Mouse (Mus musculus) right cerebral cortex, postnatal 14 days (tissue): ENCODE results near the gene Bcl2.

Experiments
- DNase-seq: peaks from one replicate; pipeline ENCODE4 v3.0.0; 2022

Gene Bcl2

GRCm38 (mm10) chr1:106662486-106662885, 51.6 kb downstream of the Bcl2 start:
- DNase-seq, result no peak

- no peak for DNase-seq
These were observed 55.7 kb downstream of the Bcl2 start for GRCm38 (mm10) chr1:106658293-106658847.

GRCm38 (mm10) chr1:106656207-106656738, 57.8 kb downstream of the Bcl2 start:
- no peak for DNase-seq

- DNase-seq, result no peak
These were observed 59.8 kb downstream of the Bcl2 start for GRCm38 (mm10) chr1:106654254-106654653.

DNA sequence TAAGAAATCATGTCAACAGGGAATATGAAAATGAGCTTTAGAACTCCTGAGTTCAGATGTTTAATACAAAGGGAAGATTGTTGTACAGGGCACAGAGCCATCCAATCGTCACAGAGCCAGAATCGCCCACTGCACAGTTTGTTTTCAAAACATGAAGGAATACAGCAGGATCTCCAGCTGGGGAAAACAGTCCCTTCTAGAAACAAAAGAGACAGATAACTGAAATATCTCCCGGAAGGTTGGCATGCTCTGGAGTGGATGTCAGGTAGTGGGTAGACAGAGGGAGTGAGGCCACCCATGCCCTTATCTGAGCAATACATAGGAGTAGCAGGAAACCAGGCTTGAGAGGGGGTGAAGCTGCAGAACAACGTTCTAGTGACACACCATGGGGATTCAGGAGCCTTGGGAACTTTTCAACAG, 60.6 kb downstream of the Bcl2 start:
- DNase-seq, result no peak

DNA sequence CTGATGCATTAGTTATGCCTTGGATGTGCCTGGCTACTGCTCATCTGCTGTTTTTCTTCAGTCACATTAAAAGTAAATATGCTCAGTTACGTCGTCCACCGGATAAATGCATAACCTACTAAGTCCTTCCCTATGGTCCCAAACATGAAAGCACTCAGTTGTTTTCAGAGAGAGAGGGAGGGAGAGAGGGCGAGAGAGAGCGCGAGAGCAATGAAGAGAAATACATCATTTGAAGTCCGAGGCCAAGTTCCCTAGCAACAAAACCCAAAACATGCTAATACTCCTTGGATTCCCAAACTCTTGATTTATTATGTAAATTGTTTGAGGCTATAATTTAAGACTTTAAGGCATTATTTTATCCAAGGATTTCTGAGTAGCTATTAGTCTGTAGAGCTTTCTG, 62.9 kb downstream of the Bcl2 start:
- no peak for DNase-seq

GRCm38 (mm10) chr1:106650427-106650826, 63.6 kb downstream of the Bcl2 start:
- DNase-seq, result no peak

GRCm38 (mm10) chr1:106647336-106647735, 66.7 kb downstream of the Bcl2 start:
- DNase-seq, result no peak

DNA sequence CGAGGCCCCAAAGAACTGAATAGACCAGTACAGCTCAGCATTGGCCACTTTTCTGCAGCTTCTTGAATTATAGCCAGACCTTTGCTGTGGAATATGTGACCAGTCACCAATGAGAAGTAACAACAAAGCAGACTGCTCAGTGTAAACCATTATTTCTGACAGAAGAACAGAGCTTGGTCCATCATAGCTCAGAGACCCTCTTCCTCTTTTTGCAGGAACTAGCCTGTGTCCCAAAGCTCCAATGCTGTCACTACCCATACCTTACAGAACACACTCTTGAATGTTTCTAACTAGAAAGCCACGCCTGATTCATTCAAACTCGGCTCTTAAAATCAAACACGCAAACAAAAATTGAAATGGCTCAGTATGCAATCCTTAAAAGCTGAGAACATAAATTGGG, 69.5 kb downstream of the Bcl2 start:
- no peak for DNase-seq

- DNase-seq, result no peak
These were observed 70.5 kb downstream of the Bcl2 start for GRCm38 (mm10) chr1:106643527-106643926.

- DNase-seq, result no peak
These were observed 73.5 kb downstream of the Bcl2 start for GRCm38 (mm10) chr1:106640577-106640976.

- no peak for DNase-seq
These were observed 76.4 kb downstream of the Bcl2 start for GRCm38 (mm10) chr1:106637705-106638104.

DNA sequence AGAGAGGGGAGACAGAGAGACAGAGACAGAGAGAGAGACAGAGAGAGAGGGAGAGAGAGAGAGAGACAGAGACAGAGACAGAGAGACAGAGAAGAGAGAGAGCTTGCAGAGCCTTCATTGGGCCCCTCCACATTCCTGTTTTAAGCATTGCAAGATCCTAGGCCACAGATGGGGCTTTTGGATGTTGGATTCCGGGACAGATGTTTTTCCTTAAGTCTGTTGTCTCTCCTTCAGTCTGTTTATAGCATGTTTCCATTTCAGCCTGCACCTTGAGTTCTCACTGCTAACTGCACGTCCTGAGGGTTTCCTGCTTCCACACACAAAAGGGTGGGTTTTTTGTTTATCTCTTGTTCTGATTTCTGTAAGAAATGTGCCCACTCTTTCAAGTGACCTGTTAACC, 77.4 kb downstream of the Bcl2 start:
- DNase-seq, result no peak

GRCm38 (mm10) chr1:106633207-106633606, 80.9 kb downstream of the Bcl2 start:
- DNase-seq, result no peak

DNA sequence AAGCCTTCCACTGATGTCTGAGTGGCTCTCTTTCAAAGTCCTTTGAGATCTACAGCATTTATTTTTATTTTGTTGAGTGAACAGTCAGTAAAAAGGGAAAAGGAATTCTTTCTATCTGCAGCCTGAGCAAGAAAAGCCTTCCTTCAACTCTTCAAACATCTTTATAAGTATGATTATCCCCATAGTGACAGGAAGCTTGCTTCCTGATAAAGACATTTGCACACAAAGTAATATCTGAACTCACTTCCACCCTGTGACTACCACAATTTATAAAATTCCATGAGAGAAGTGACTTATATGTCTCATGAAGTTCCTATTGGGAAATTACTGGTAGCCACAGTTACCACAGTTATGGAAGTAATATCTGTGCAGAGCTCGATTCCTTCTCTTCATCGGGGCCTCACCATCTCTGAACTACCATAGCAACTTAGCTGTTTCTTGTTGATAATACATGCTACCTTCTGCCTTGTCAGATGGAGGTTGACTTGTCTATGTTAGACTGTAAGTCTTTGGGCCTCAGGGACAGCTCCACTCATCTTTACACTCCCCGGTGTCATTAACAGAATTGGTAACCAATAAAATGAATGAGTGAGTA, 82.1 kb downstream of the Bcl2 start:
- no peak for DNase-seq

DNA sequence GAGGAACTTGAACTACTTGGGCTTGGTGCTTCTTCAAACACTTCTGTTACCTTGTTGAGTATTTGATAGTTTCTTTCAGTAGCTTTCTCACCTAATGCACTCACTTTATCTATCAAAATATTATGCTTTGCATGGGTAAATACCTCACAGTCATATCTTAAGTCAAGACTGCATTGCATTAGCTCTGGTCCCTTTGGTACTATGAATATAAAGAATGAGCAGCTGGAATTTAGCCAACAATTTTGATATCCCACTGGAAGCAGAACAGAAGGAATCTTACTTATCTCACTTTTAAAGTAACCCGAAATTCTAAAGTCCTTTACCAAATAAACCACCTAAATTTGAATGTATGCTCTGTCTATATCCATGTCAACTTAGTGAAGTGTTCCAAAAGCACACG, 83.1 kb downstream of the Bcl2 start:
- DNase-seq, result no peak

DNA sequence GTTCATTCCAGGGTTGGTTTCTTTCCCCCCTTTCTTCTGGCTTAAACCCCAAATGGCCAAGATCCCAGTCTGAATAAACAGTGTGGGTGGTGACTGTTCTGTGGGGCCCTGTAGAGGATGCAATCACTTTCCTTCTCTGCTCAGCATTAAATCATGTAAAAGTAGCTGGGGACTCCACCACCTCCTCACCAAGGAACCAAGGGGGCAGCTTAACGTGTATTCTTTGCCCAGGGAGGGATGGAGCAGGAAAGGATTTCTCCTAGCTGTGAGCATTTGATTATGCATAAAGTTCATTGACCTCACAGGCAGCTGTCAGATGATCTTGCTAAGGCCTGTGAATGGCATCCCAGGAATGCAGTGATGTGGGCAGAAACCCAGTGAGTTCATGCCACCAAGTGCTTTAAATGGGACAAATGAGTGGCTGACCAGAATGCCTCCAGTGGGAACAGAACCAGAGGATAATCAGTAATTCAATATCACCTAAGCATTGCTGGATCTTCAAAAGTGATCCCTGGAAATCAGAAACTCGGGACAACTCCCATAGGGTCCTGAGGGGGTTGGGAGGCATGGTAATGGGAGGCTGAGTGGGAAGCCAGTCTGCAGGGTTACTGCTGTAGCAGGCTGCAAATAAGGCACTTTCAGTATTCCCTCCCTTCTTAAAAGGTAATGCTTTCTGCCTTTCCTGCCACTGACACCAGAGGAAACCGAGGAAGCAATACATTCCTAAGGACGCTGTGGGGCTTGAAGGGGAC, 84.0 kb downstream of the Bcl2 start:
- DNase-seq, result no peak

DNA sequence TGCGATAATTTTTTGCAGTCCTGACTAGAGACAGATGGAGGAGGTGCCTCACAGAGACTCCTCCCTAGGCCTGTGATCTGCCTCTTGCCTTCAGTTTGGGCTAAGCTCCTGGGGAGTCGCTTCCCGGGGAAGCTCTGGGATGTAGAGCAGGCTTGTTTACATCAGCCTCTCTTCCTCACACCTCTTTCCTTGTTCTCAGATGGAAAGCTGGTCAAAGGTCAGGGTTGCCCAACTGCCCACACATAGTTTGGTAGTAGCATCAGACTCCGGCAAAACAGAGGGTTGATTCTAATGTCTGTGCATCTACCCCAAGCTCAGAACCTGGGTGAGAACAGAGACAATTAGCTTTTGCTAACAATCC, 84.6 kb downstream of the Bcl2 start:
- no peak for DNase-seq

GRCm38 (mm10) chr1:106628718-106629469, 85.2 kb downstream of the Bcl2 start:
- DNase-seq, result no peak

GRCm38 (mm10) chr1:106628279-106628678, 85.8 kb downstream of the Bcl2 start:
- DNase-seq, result no peak

- DNase-seq, result no peak
These were observed 86.8 kb downstream of the Bcl2 start for GRCm38 (mm10) chr1:106627241-106627640.

GRCm38 (mm10) chr1:106620174-106620931, 93.7 kb downstream of the Bcl2 start:
- no peak for DNase-seq

DNA sequence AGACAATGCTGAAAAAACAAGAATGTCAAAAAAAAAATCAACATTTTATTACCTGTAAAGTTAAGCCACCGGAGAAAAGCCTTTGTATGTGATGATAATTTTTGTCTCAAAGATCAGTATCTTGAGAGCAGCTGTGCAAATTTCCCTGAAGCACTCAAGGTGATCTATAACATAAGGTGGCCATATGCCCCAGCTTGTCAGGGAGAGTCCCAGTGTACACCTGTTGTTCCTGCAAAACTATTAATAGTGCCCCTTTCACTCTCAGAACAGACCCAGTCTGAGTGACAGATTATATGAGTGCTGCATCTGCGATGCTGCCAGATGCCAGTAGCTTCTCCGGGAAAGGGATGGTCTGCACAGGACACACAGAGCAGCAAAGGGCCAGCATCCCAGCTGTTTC, 95.3 kb downstream of the Bcl2 start:
- no peak for DNase-seq
